Mouse (Mus musculus): ENCODE results near the gene Rmi2. TPM values are rescaled to one million over a fixed set of nuclear protein-coding genes. Genes with fewer than 3 reads are reported as not detected.

The Rmi2 gene
- polyA plus RNA-seq, 1 experiment from 2014 or later, result 2.8 TPM

- ATAC-seq (ENCODE audit: insufficient number of reproducible peaks, low FRiP score, low TSS enrichment, low read depth), result no peak
- Histone ChIP-seq H3K36me3 (no peaks in the 10 kb centered on the region), H3K4me2 (no peak overlapping the region), H3K27ac (no peak overlapping the region), H3K9ac (no peak overlapping the region), H3K27me3 (no peaks in the 10 kb centered on the region), H3K4me3 (no peak overlapping the region), H3K9me3 (no peaks in the 10 kb centered on the region), H3K4me1 (no peaks in the 10 kb centered on the region)
- WGBS, result 52% methylated on average over 5 of the region's 5 CpGs
Measured at GRCm38 (mm10) chr16:10936700-10937319, 102.0 kb downstream of the Rmi2 start.

- ATAC-seq (ENCODE audit: insufficient number of reproducible peaks, low FRiP score, low TSS enrichment, low read depth), result no peak
- WGBS, result 52% methylated on average over 11 of the region's 11 CpGs
- no peaks in the 10 kb centered on the region for H3K36me3 ChIP-seq
- no peak overlapping the region for H3K4me2 ChIP-seq
- no peak overlapping the region for H3K9ac ChIP-seq
- no peaks in the 10 kb centered on the region for H3K4me1 ChIP-seq
- H3K4me3 ChIP-seq, result no peak overlapping the region
- no peak overlapping the region for H3K27ac ChIP-seq
- no peaks in the 10 kb centered on the region for H3K27me3 ChIP-seq
- H3K9me3 ChIP-seq, result no peaks in the 10 kb centered on the region
Measured at GRCm38 (mm10) chr16:10937497-10937896, 102.6 kb downstream of the Rmi2 start.

GRCm38 (mm10) chr16:10939932-10940331 lies 105.1 kb downstream of the Rmi2 start:
- no peaks in the 10 kb centered on the region for H3K4me1 ChIP-seq
- 82% methylated on average over 4 of the region's 4 CpGs for WGBS
- no peak overlapping the region for H3K9ac ChIP-seq
- H3K9me3 ChIP-seq, result no peaks in the 10 kb centered on the region
- H3K27ac ChIP-seq, result no peak overlapping the region
- no peak for ATAC-seq (ENCODE audit: insufficient number of reproducible peaks, low FRiP score, low TSS enrichment, low read depth)
- H3K27me3 ChIP-seq, result no peaks in the 10 kb centered on the region
- H3K4me2 ChIP-seq, result no peak overlapping the region
- H3K36me3 ChIP-seq, result no peaks in the 10 kb centered on the region
- H3K4me3 ChIP-seq, result no peak overlapping the region

GRCm38 (mm10) chr16:10940661-10941060 lies 105.8 kb downstream of the Rmi2 start:
- Histone ChIP-seq H3K36me3 (no peaks in the 10 kb centered on the region), H3K9me3 (no peaks in the 10 kb centered on the region), H3K9ac (no peak overlapping the region), H3K27ac (no peak overlapping the region), H3K4me3 (no peak overlapping the region), H3K4me1 (no peaks in the 10 kb centered on the region), H3K27me3 (no peaks in the 10 kb centered on the region), H3K4me2 (no peak overlapping the region)
- WGBS, result 77% methylated on average over 2 of the region's 2 CpGs
- ATAC-seq (ENCODE audit: insufficient number of reproducible peaks, low FRiP score, low TSS enrichment, low read depth), result no peak

Other genes with a start within 250 kb of the Rmi2 start
- gene Socs1, start 49.5 kb upstream of the Rmi2 start, polyA plus RNA-seq (2015; fragmentation: Nextera tagmentation; extraction: Ambion mirVana), result 17.4 and 17.5 TPM in 2 replicates
- gene Tnp2, start 46.4 kb upstream of the Rmi2 start, polyA plus RNA-seq (2015; fragmentation: Nextera tagmentation; extraction: Ambion mirVana), result not detected in 2 replicates
- gene Prm3, start 44.1 kb upstream of the Rmi2 start, polyA plus RNA-seq (2015; fragmentation: Nextera tagmentation; extraction: Ambion mirVana), result not detected in 2 replicates
- not detected in 2 replicates for gene Prm2, start 38.9 kb upstream of the Rmi2 start, polyA plus RNA-seq (2015; fragmentation: Nextera tagmentation; extraction: Ambion mirVana)
- 0.50 TPM in 1 of 2 replicates, not detected in the other for gene Prm1, start 29.2 kb upstream of the Rmi2 start, polyA plus RNA-seq (2015; fragmentation: Nextera tagmentation; extraction: Ambion mirVana)
- gene Gm11172, start 22.1 kb upstream of the Rmi2 start, polyA plus RNA-seq (2015; fragmentation: Nextera tagmentation; extraction: Ambion mirVana), result not detected in 2 replicates
- gene Snn, start 225.9 kb downstream of the Rmi2 start, polyA plus RNA-seq (2015; fragmentation: Nextera tagmentation; extraction: Ambion mirVana), result 33.3 and 34.5 TPM in 2 replicates
- 113 and 120 TPM in 2 replicates for gene Litaf, start 231.1 kb downstream of the Rmi2 start, polyA plus RNA-seq (2015; fragmentation: Nextera tagmentation; extraction: Ambion mirVana)